Mouse (Mus musculus) cerebellum, adult 9-11 months (tissue): Measurements from ENCODE around the gene Atg16l1.
A peak's percentile ranks its signal among the peaks of the same experiment; 100 is the strongest.
"Not testable (repeated sequence)": the region's sequence is repeated elsewhere in the genome, so short reads cannot be mapped to it uniquely, and the experiment has no call there.

Experiments
- DNase-seq: peaks from one replicate; pipeline ENCODE4 v3.0.0; 2022

Atg16l1 gene

GRCm38 (mm10) chr1:87774845-87775244 lies 19.2 kb downstream of the Atg16l1 start:
- DNase-seq: no peak

- DNase-seq: no peak
Observed at GRCm38 (mm10) chr1:87779204-87779785, 23.6 kb downstream of the Atg16l1 start.

- no peak for DNase-seq
Observed at GRCm38 (mm10) chr1:87785703-87786102, 30.0 kb downstream of the Atg16l1 start.

- no peak for DNase-seq
Observed at GRCm38 (mm10) chr1:87786251-87786650, 30.6 kb downstream of the Atg16l1 start.

GRCm38 (mm10) chr1:87789665-87790064 lies 34.0 kb downstream of the Atg16l1 start:
- peak; percentile 28 for DNase-seq

GRCm38 (mm10) chr1:87792438-87793137 lies 36.9 kb downstream of the Atg16l1 start:
- no peak for DNase-seq

- no peak for DNase-seq
Observed at GRCm38 (mm10) chr1:87793138-87793449, 37.4 kb downstream of the Atg16l1 start.

- DNase-seq: no peak
Observed at GRCm38 (mm10) chr1:87797702-87798101, 42.0 kb downstream of the Atg16l1 start.

GRCm38 (mm10) chr1:87798306-87798705 lies 42.6 kb downstream of the Atg16l1 start:
- peak; percentile 44 for DNase-seq

GRCm38 (mm10) chr1:87803576-87803975 lies 47.9 kb downstream of the Atg16l1 start, which contains the start of gene Sag:
Gene Sag (plus strand): TSS chr1:87803680.
- no peak for DNase-seq

GRCm38 (mm10) chr1:87807751-87808150 lies 52.1 kb downstream of the Atg16l1 start:
- DNase-seq: no peak

- no peak for DNase-seq
Observed at GRCm38 (mm10) chr1:87811391-87811790, 55.7 kb downstream of the Atg16l1 start.

- no peak for DNase-seq
Observed at GRCm38 (mm10) chr1:87812061-87812460, 56.4 kb downstream of the Atg16l1 start.

GRCm38 (mm10) chr1:87813155-87813554 lies 57.5 kb downstream of the Atg16l1 start:
- no peak for DNase-seq

GRCm38 (mm10) chr1:87813681-87814080 lies 58.0 kb downstream of the Atg16l1 start:
- DNase-seq: peak; percentile 45

GRCm38 (mm10) chr1:87824420-87824995 lies 68.8 kb downstream of the Atg16l1 start:
- DNase-seq: no peak

GRCm38 (mm10) chr1:87825281-87825680 lies 69.6 kb downstream of the Atg16l1 start:
- DNase-seq: no peak

GRCm38 (mm10) chr1:87825991-87826390 lies 70.3 kb downstream of the Atg16l1 start:
- no peak for DNase-seq

GRCm38 (mm10) chr1:87826474-87826873 lies 70.8 kb downstream of the Atg16l1 start:
- no peak for DNase-seq

GRCm38 (mm10) chr1:87827476-87827875 lies 71.8 kb downstream of the Atg16l1 start:
- not testable (repeated sequence) for DNase-seq

GRCm38 (mm10) chr1:87828185-87828584 lies 72.5 kb downstream of the Atg16l1 start:
- DNase-seq: no peak

- no peak for DNase-seq
Observed at GRCm38 (mm10) chr1:87828926-87829580, 73.4 kb downstream of the Atg16l1 start.

GRCm38 (mm10) chr1:87829621-87830211 lies 74.0 kb downstream of the Atg16l1 start:
- DNase-seq: no peak
